Comparison of ENCODE assay signal across 8 mouse cellular contexts in the genomic region with DNA sequence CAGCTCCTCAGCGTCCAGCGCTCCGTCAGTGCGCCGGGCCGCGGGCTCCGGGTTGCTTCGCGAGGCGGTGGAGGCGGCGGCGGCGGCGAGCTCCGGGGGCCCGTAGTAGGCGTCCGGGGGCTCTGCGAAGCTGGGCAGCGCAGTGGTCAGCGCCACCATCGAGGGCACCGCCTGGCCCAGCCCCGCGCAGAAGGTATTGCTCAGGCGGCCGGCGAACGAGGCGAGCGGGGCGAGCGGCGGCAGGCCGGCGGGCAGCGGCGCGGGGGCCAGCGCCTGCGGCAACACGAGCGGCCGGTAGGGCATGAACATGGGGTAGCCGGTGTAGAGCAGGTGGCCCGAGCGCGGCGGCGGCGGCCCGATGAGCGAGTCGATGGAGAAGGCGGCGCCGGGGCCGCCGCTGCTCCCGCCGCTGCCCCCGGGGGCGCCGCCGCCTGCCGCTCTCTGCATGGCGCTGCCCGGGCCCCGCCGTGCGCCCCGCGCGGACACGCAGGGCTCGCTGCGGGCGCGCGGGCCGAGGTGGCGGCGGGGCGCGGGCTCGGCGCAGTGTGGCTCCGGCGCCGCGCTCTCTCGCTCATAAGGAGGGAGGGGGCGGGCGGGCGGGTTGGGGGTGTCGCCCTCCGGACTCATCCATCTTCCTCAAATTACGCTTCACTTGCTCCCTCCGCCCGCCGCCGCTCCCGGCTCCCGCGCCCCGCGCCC. TPM values are rescaled to one million over a fixed set of nuclear protein-coding genes. Genes with fewer than 3 reads are reported as not detected.
DNase-seq lines count a peak whose midpoint lies in the region; ATAC-seq and TF ChIP-seq lines count a peak whose summit lies in the region.

No protein-coding gene starts in this region.

- H3K9ac ChIP-seq in lung, embryonic 16.5 days (ENCODE audit: low read length), result peak overlapping the region; percentile 26; the same call in 1 of the 2 replicates
- H3K9ac ChIP-seq in forebrain, postnatal 0 days, result peak overlapping the region; percentile 43; the same call in 1 of the 2 replicates
- no peak overlapping the region for H3K9ac ChIP-seq in liver, embryonic 13.5 days
- H3K9ac ChIP-seq in stomach, embryonic 14.5 days (replicated peaks; ENCODE audit: low read depth, low read length), result no peak overlapping the region; the same call in 1 of the 2 replicates

- no peak overlapping the region for H3K27ac ChIP-seq in lung, embryonic 16.5 days (ENCODE audit: low read length)
- no peak overlapping the region for H3K27ac ChIP-seq in forebrain, postnatal 0 days (ENCODE audit: low read depth, low read length)
- H3K27ac ChIP-seq in liver, embryonic 13.5 days, result no peak overlapping the region
- no peak overlapping the region for H3K27ac ChIP-seq in stomach, embryonic 14.5 days (ENCODE audit: low read length)

- 0% methylated on average over 49 of the region's 109 CpGs for WGBS in lung, embryonic 16.5 days
- WGBS in forebrain, postnatal 0 days, result under 1% methylated on average over 62 of the region's 109 CpGs
- WGBS in liver, embryonic 13.5 days (ENCODE audit: insufficient replicate concordance), result 1% methylated on average over 52 of the region's 109 CpGs
- under 1% methylated on average over 73 of the region's 109 CpGs for WGBS in stomach, embryonic 14.5 days

- no peak for TF ChIP-seq CTCF in forebrain, postnatal 0 days (IDR thresholded peaks at IDR 0.05; ENCODE audit: low read depth)

- DNase-seq in lung, postnatal 10 days, result no peak
- no peak for DNase-seq in forebrain, postnatal 0 days
- DNase-seq in liver, embryonic 13.5 days, result no peak
- no peak for DNase-seq in cerebellum, adult 9-10 months
- DNase-seq in left cerebral cortex, postnatal 25 days (ENCODE audit: low spot score in 2 of 2), result no peak
- no peak for DNase-seq in urinary bladder, postnatal 10 days (ENCODE audit: low spot score)

- peaks cover 12% of the 10 kb centered on the region for H3K4me1 ChIP-seq in lung, embryonic 16.5 days (replicated peaks; ENCODE audit: control insufficient read depth, insufficient read depth, low read length)
- no peaks in the 10 kb centered on the region for H3K4me1 ChIP-seq in forebrain, postnatal 0 days (ENCODE audit: insufficient read depth)
- H3K4me1 ChIP-seq in liver, embryonic 13.5 days (replicated peaks), result peaks cover 8% of the 10 kb centered on the region
- H3K4me1 ChIP-seq in stomach, embryonic 14.5 days (ENCODE audit: control insufficient read depth, insufficient read depth, low read length), result peaks cover 7% of the 10 kb centered on the region; the same call in 1 of the 2 replicates

- intact Hi-C loops in left cerebral cortex, postnatal 25 days (cut with DNase I), result no loop called here

- H3K4me2 ChIP-seq in lung, embryonic 16.5 days (ENCODE audit: low read depth, low read length), result peak overlapping the region; percentile 82
- peak overlapping the region; percentile 88 for H3K4me2 ChIP-seq in forebrain, postnatal 0 days (ENCODE audit: low read depth)
- H3K4me2 ChIP-seq in liver, embryonic 13.5 days, result peak overlapping the region; percentile 56
- peak overlapping the region; percentile 83 for H3K4me2 ChIP-seq in stomach, embryonic 14.5 days (replicated peaks; ENCODE audit: low read depth, low read length)

- H3K4me3 ChIP-seq in lung, embryonic 16.5 days (ENCODE audit: low read length), result peak overlapping the region; percentile 46
- H3K4me3 ChIP-seq in forebrain, postnatal 0 days (ENCODE audit: low read depth, low read length), result peak overlapping the region; percentile 44
- peak overlapping the region; percentile 40 for H3K4me3 ChIP-seq in liver, embryonic 13.5 days (replicated peaks)
- H3K4me3 ChIP-seq in stomach, embryonic 14.5 days (ENCODE audit: low read depth, low read length), result peak overlapping the region; percentile 35

- no peaks in the 10 kb centered on the region for H3K9me3 ChIP-seq in lung, embryonic 16.5 days (ENCODE audit: control insufficient read depth, low read length)
- no peaks in the 10 kb centered on the region for H3K9me3 ChIP-seq in forebrain, postnatal 0 days (ENCODE audit: low read length)
- H3K9me3 ChIP-seq in liver, embryonic 13.5 days (replicated peaks), result no peaks in the 10 kb centered on the region
- no peaks in the 10 kb centered on the region for H3K9me3 ChIP-seq in stomach, embryonic 14.5 days (ENCODE audit: control insufficient read depth, low read depth, low read length)

- peaks cover 89% of the 10 kb centered on the region for H3K27me3 ChIP-seq in lung, embryonic 16.5 days (ENCODE audit: control insufficient read depth, insufficient read depth, low read depth, low read length)
- H3K27me3 ChIP-seq in forebrain, postnatal 0 days (ENCODE audit: insufficient read depth, low read length), result peaks cover 62% of the 10 kb centered on the region
- peaks cover 99% of the 10 kb centered on the region for H3K27me3 ChIP-seq in liver, embryonic 13.5 days
- H3K27me3 ChIP-seq in stomach, embryonic 14.5 days (ENCODE audit: control insufficient read depth, insufficient read depth, low read length), result peaks cover 70% of the 10 kb centered on the region

- ATAC-seq in lung, embryonic 16.5 days (ENCODE audit: low read depth), result peak; percentile 37; the same call in 1 of the 2 replicates
- peak; percentile 59 for ATAC-seq in forebrain, postnatal 0 days
- ATAC-seq in liver, embryonic 13.5 days (ENCODE audit: low read depth), result no peak
- ATAC-seq in stomach, embryonic 14.5 days (ENCODE audit: insufficient number of reproducible peaks, insufficient read depth, low FRiP score, low read depth), result no peak

- no peaks in the 10 kb centered on the region for H3K36me3 ChIP-seq in lung, embryonic 16.5 days (ENCODE audit: control insufficient read depth, insufficient read depth, low read length)
- no peaks in the 10 kb centered on the region for H3K36me3 ChIP-seq in forebrain, postnatal 0 days (ENCODE audit: insufficient read depth)
- H3K36me3 ChIP-seq in liver, embryonic 13.5 days, result no peaks in the 10 kb centered on the region
- no peaks in the 10 kb centered on the region for H3K36me3 ChIP-seq in stomach, embryonic 14.5 days (ENCODE audit: control insufficient read depth, insufficient read depth, low read length)

RNA-seq across cellular contexts. Expression of gene Gbx1, which starts 0.7 kb away (rescaled TPM):
- not detected in 2 replicates for polyA plus RNA-seq in lung, embryonic 16.5 days (2015; fragmentation: Nextera tagmentation; extraction: Ambion mirVana)
- 2.3 and 4.8 TPM in 2 replicates for total RNA-seq in forebrain, postnatal 0 days (2014; rRNA removed)
- polyA plus RNA-seq in forebrain, postnatal 0 days (2015; fragmentation: Nextera tagmentation; extraction: Ambion mirVana), result 0.91 and 1.3 TPM in 2 replicates
- polyA plus RNA-seq in liver, embryonic 13.5 days (2015; fragmentation: Nextera tagmentation; extraction: Ambion mirVana), result 0.02 TPM in 1 of 2 replicates, not detected in the other
- polyA plus RNA-seq in stomach, embryonic 14.5 days (2014; fragmentation: Nextera tagmentation; extraction: Ambion mirVana), result not detected in 2 replicates
- total RNA-seq in left cerebral cortex, postnatal 25 days (2021), result under 1 TPM; 0.32 to 0.76 TPM

RNA-seq across cellular contexts. Expression of gene Asb10, which starts 14.4 kb away (rescaled TPM):
- 0.13 and 0.63 TPM in 2 replicates for polyA plus RNA-seq in lung, embryonic 16.5 days (2015; fragmentation: Nextera tagmentation; extraction: Ambion mirVana)
- 0.43 TPM in 1 of 2 replicates, not detected in the other for total RNA-seq in forebrain, postnatal 0 days (2014; rRNA removed)
- 0.21 and 0.22 TPM in 2 replicates for polyA plus RNA-seq in forebrain, postnatal 0 days (2015; fragmentation: Nextera tagmentation; extraction: Ambion mirVana)
- 0.10 and 0.15 TPM in 2 replicates for polyA plus RNA-seq in liver, embryonic 13.5 days (2015; fragmentation: Nextera tagmentation; extraction: Ambion mirVana)
- polyA plus RNA-seq in stomach, embryonic 14.5 days (2014; fragmentation: Nextera tagmentation; extraction: Ambion mirVana), result 0.22 and 0.34 TPM in 2 replicates
- total RNA-seq in left cerebral cortex, postnatal 25 days (2021), result not detected

RNA-seq across cellular contexts. Expression of gene 4931409K22Rik, which starts 30.3 kb away (rescaled TPM):
- 0.14 TPM in 1 of 2 replicates, not detected in the other for polyA plus RNA-seq in lung, embryonic 16.5 days (2015; fragmentation: Nextera tagmentation; extraction: Ambion mirVana)
- not detected in 2 replicates for total RNA-seq in forebrain, postnatal 0 days (2014; rRNA removed)
- polyA plus RNA-seq in forebrain, postnatal 0 days (2015; fragmentation: Nextera tagmentation; extraction: Ambion mirVana), result 0.11 TPM in 1 of 2 replicates, not detected in the other
- polyA plus RNA-seq in liver, embryonic 13.5 days (2015; fragmentation: Nextera tagmentation; extraction: Ambion mirVana), result not detected in 2 replicates
- polyA plus RNA-seq in stomach, embryonic 14.5 days (2014; fragmentation: Nextera tagmentation; extraction: Ambion mirVana), result 0.10 TPM in 2 replicates
- not detected for total RNA-seq in left cerebral cortex, postnatal 25 days (2021)

RNA-seq across cellular contexts. Expression of gene Abcf2, which starts 50.9 kb away (rescaled TPM):
- 88.9 and 93.4 TPM in 2 replicates for polyA plus RNA-seq in lung, embryonic 16.5 days (2015; fragmentation: Nextera tagmentation; extraction: Ambion mirVana)
- 59.8 and 66.2 TPM in 2 replicates for total RNA-seq in forebrain, postnatal 0 days (2014; rRNA removed)
- polyA plus RNA-seq in forebrain, postnatal 0 days (2015; fragmentation: Nextera tagmentation; extraction: Ambion mirVana), result 73.7 and 80.8 TPM in 2 replicates
- 72.6 and 81.6 TPM in 2 replicates for polyA plus RNA-seq in liver, embryonic 13.5 days (2015; fragmentation: Nextera tagmentation; extraction: Ambion mirVana)
- 79.5 and 89.2 TPM in 2 replicates for polyA plus RNA-seq in stomach, embryonic 14.5 days (2014; fragmentation: Nextera tagmentation; extraction: Ambion mirVana)
- total RNA-seq in left cerebral cortex, postnatal 25 days (2021), result 10 to 100 TPM; 80.6 to 81.4 TPM

Comparison
In these comparisons a context has a peak if more than half of its experiments do, and no peak if none do; other contexts are left out.
1. ATAC-seq: peak in lung, embryonic 16.5 days (single experiment) and forebrain, postnatal 0 days (single experiment); none in liver, embryonic 13.5 days (single experiment) and stomach, embryonic 14.5 days (single experiment).
2. H3K9ac ChIP-seq: peak in lung, embryonic 16.5 days (single experiment) and forebrain, postnatal 0 days (single experiment); none in liver, embryonic 13.5 days (single experiment) and stomach, embryonic 14.5 days (single experiment).
3. Peak in every context shown above with its lines, with median percentiles within 50 percentile points of each other: H3K4me2 ChIP-seq and H3K4me3 ChIP-seq.